Mouse (Mus musculus) heart, adult 2 months (tissue): Measurements from ENCODE around the gene Sult1e1.

Experiments used
- CTCF ChIP-seq: fragments of 200-600 bp; IDR thresholded peaks from 2 replicates; pipeline ENCODE4 v1.8.1; 2022; ENCODE audit warnings: antibody characterized with exemption, mild to moderate bottlenecking, moderate library complexity
- POLR2A ChIP-seq: fragments of 200-500 bp; IDR thresholded peaks from 2 replicates; pipeline ENCODE4 v1.6.1; 2011; ENCODE audit warnings: mild to moderate bottlenecking, low read depth, low read length, control low read depth; ENCODE audit not compliant: insufficient read depth

- no peak for TF ChIP-seq CTCF
- TF ChIP-seq POLR2A: no peak
Observed at GRCm38 (mm10) chr5:87591494-87591893, at the start of gene Sult1e1.
